Mouse (Mus musculus) spleen, adult 2 months (tissue): Measurements from ENCODE around the gene Arfgap3.

Experiments
- CTCF ChIP-seq: fragments of 200-500 bp; IDR thresholded peaks from 2 replicates; pipeline ENCODE4 v1.5.1; 2011; ENCODE audit warnings: mild to moderate bottlenecking, inconsistent platforms; ENCODE audit not compliant: insufficient read depth, insufficient read length, insufficient replicate concordance; ENCODE audit errors: extremely low read depth
- POLR2A ChIP-seq: fragments of 200-500 bp; IDR thresholded peaks from 2 replicates; pipeline ENCODE4 v1.6.1; 2011; ENCODE audit warnings: low read depth, low read length, inconsistent platforms

GRCm38 (mm10) chr15:83306181-83306580 is 43.9 kb downstream of the Arfgap3 start:
- TF ChIP-seq CTCF (no peak), POLR2A (no peak)
